ENCODE assay signal across 17 mouse cellular contexts in the genomic region with DNA sequence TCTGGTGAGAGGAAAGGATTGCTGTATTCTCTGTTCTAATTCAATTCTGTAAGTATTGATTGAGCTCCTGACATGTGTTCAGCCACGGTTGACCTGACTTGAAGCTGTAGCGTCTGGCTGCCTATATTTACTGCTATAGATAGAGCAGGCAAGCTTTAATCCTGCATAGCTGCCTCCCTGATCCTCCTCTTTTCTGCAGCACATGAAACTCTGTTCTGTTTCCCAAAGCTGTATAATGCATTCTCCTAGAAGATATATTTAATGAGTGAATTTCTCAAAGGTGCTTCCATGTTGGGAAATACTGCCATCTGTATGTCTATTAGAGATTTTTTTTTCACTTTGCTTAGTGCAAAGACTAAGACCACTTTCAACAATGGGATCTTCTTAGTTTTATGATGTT.
DNase-seq lines count a peak whose midpoint lies in the region; ATAC-seq and TF ChIP-seq lines count a peak whose summit lies in the region.
"Had no signal": no experiment of that assay in that cellular context is flagged by ENCODE, and none has a peak within 500 bp of the region (broad histone marks: within the 10 kb centered on the region; RNA-seq: fewer than 3 reads in every experiment).

No protein-coding gene starts in this region.

- peak; percentile 3 to 8 for DNase-seq in frontal cortex, postnatal 36 days (ENCODE audit: low spot score in 2 of 2)
- no peak for DNase-seq in frontal cortex, postnatal 14 days (ENCODE audit: low spot score in 2 of 2)
- peak; percentile 8 to 19 for DNase-seq in right cerebral cortex, adult 2 months (ENCODE audit: low spot score in 2 of 2)
- DNase-seq in right cerebral cortex, adult 18-20 months, result no peak
- DNase-seq in stomach, postnatal 0 days (ENCODE audit: low spot score), result no peak
- no peak for DNase-seq in adipocyte (ENCODE audit: low spot score)
- DNase-seq in gastrocnemius, postnatal 14 days, result no peak
- DNase-seq: B cell, adult 2 months; cerebellum, adult 18-20 months; heart, adult 2 months; kidney, adult 18-20 months; liver; lung, adult 18-20 months; thymus, adult 2 months had no signal

- no peak overlapping the region for H3K4me2 ChIP-seq in forebrain, embryonic 16.5 days (ENCODE audit: low read length)
- no peak overlapping the region for H3K4me2 ChIP-seq in stomach, postnatal 0 days (replicated peaks; ENCODE audit: low read depth)
- H3K4me2 ChIP-seq: hindbrain, embryonic 14.5 days had no signal

- 31% methylated on average over 2 of the region's 2 CpGs for WGBS in forebrain, embryonic 16.5 days
- WGBS in stomach, postnatal 0 days, result 64% methylated on average over 2 of the region's 2 CpGs

- intact Hi-C loops in gastrocnemius, postnatal 14 days (cut with DNase I; ENCODE audit: low total_unique reads), result no loop called here

- H3K36me3 ChIP-seq in forebrain, embryonic 16.5 days (ENCODE audit: control insufficient read depth, insufficient read depth), result no peaks in the 10 kb centered on the region
- no peaks in the 10 kb centered on the region for H3K36me3 ChIP-seq in stomach, postnatal 0 days (ENCODE audit: control insufficient read depth, insufficient read depth, low read length)

- no peaks in the 10 kb centered on the region for H3K4me1 ChIP-seq in forebrain, embryonic 16.5 days (replicated peaks; ENCODE audit: control insufficient read depth, insufficient read depth, low read length)
- no peaks in the 10 kb centered on the region for H3K4me1 ChIP-seq in stomach, postnatal 0 days (replicated peaks; ENCODE audit: control insufficient read depth, insufficient read depth)

- H3K9me3 ChIP-seq in forebrain, embryonic 16.5 days (ENCODE audit: control insufficient read depth, low read length), result no peaks in the 10 kb centered on the region
- no peaks in the 10 kb centered on the region for H3K9me3 ChIP-seq in stomach, postnatal 0 days (ENCODE audit: control insufficient read depth, low read length)

- H3K27ac ChIP-seq in forebrain, embryonic 16.5 days (ENCODE audit: low read length), result no peak overlapping the region
- H3K27ac ChIP-seq in stomach, postnatal 0 days (replicated peaks), result no peak overlapping the region
- H3K27ac ChIP-seq: heart, adult 2 months; hindbrain, embryonic 14.5 days; macrophage had no signal

- no peak for TF ChIP-seq EP300 in stomach, postnatal 0 days (optimal IDR thresholded peaks at IDR 0.05)

- H3K4me3 ChIP-seq in forebrain, embryonic 16.5 days (replicated peaks; ENCODE audit: low read length), result no peak overlapping the region
- H3K4me3 ChIP-seq in stomach, postnatal 0 days (ENCODE audit: low read depth, low read length), result no peak overlapping the region
- H3K4me3 ChIP-seq: heart, adult 2 months had no signal

- ATAC-seq in forebrain, embryonic 16.5 days, result peak; percentile 57; the same call in 1 of the 2 replicates
- no peak for ATAC-seq in stomach, postnatal 0 days (ENCODE audit: low FRiP score, low TSS enrichment)

- 0 out of 2 replicates have a peak, but pooled peaks have one; percentile 3 for TF ChIP-seq CTCF in stomach, postnatal 0 days (IDR thresholded peaks at IDR 0.05; ENCODE audit: low read depth)

- H3K27me3 ChIP-seq in forebrain, embryonic 16.5 days (replicated peaks; ENCODE audit: control insufficient read depth, insufficient read depth, low read length), result no peaks in the 10 kb centered on the region
- no peaks in the 10 kb centered on the region for H3K27me3 ChIP-seq in stomach, postnatal 0 days (ENCODE audit: control insufficient read depth, insufficient read depth, low read length)

- H3K9ac ChIP-seq in forebrain, embryonic 16.5 days (replicated peaks; ENCODE audit: low read depth, low read length), result no peak overlapping the region
- H3K9ac ChIP-seq in stomach, postnatal 0 days (ENCODE audit: low read length), result no peak overlapping the region
- H3K9ac ChIP-seq: hindbrain, embryonic 14.5 days had no signal

Comparison
In these comparisons a context has a peak if more than half of its experiments do, and no peak if none do; other contexts are left out.
1. DNase-seq: peak in frontal cortex, postnatal 36 days (2 of 2) and right cerebral cortex, adult 2 months (2 of 2); none in frontal cortex, postnatal 14 days (0 of 2), right cerebral cortex, adult 18-20 months (single experiment), stomach, postnatal 0 days (single experiment), adipocyte (single experiment) and gastrocnemius, postnatal 14 days (single experiment).